Mouse (Mus musculus) retina, adult 2 months (tissue): Measurements from ENCODE around the gene Sbno1.
"Not testable (repeated sequence)": the region's sequence is repeated elsewhere in the genome, so short reads cannot be mapped to it uniquely, and the experiment has no call there.

Experiments
- DNase-seq: peaks from one replicate; pipeline ENCODE4 v3.0.0-alpha.2; 2012; ENCODE audit warnings: low read depth, low spot score

Sbno1 gene

GRCm38 (mm10) chr5:124425412-124426259, at the start of gene Sbno1:
TSS of gene Sbno1 (minus strand) at chr5:124426001.
- DNase-seq = peak; percentile 96

GRCm38 (mm10) chr5:124470591-124471171, 44.9 kb upstream of the Sbno1 start:
- no peak for DNase-seq

GRCm38 (mm10) chr5:124469486-124469885, 43.7 kb upstream of the Sbno1 start:
- DNase-seq = no peak

- DNase-seq = no peak
Observed at GRCm38 (mm10) chr5:124468365-124468764, 42.6 kb upstream of the Sbno1 start.

GRCm38 (mm10) chr5:124467766-124468165, 42.0 kb upstream of the Sbno1 start:
- no peak for DNase-seq

GRCm38 (mm10) chr5:124464905-124465304, 39.1 kb upstream of the Sbno1 start:
- no peak for DNase-seq

GRCm38 (mm10) chr5:124463462-124463861, 37.7 kb upstream of the Sbno1 start:
- no peak for DNase-seq

- no peak for DNase-seq
Observed at GRCm38 (mm10) chr5:124462297-124463025, 36.7 kb upstream of the Sbno1 start.

- not testable (repeated sequence) for DNase-seq
Observed at GRCm38 (mm10) chr5:124460922-124461321, 35.1 kb upstream of the Sbno1 start.

- DNase-seq = no peak
Observed at GRCm38 (mm10) chr5:124456762-124457161, 31.0 kb upstream of the Sbno1 start.

- DNase-seq = no peak
Observed at GRCm38 (mm10) chr5:124454082-124454419, 28.2 kb upstream of the Sbno1 start.

GRCm38 (mm10) chr5:124453339-124454081, 27.7 kb upstream of the Sbno1 start:
- DNase-seq = no peak

- no peak for DNase-seq
Observed at GRCm38 (mm10) chr5:124452494-124453228, 26.9 kb upstream of the Sbno1 start.

GRCm38 (mm10) chr5:124450641-124451340, 25.0 kb upstream of the Sbno1 start:
- no peak for DNase-seq

GRCm38 (mm10) chr5:124450051-124450450, 24.2 kb upstream of the Sbno1 start:
- no peak for DNase-seq

- no peak for DNase-seq
Observed at GRCm38 (mm10) chr5:124449494-124449893, 23.7 kb upstream of the Sbno1 start.

GRCm38 (mm10) chr5:124446301-124446881, 20.6 kb upstream of the Sbno1 start:
- DNase-seq = no peak

- DNase-seq = no peak
Observed at GRCm38 (mm10) chr5:124445621-124446293, 20.0 kb upstream of the Sbno1 start.
